8 mouse cellular contexts compared by ENCODE assay signal in the genomic region with DNA sequence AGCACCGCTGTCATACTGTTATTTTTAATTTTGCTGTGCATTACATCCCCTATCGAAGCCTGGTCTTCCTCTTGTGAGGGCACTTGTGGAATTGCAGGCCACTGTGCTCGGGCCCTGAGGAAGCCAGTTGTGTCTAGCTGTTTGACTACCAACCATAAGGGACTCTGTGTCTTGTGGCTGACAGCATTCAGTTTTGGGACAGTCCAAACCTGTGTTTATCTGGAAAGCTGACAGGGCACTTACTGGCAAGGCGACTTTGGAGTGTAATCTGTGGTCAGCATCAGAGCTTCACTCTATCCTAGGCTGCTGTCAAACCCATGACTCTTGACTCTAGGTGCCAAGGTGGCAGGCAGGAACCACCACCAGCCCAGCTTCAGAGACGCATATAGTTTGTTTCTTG. TPM values are rescaled to one million over a fixed set of nuclear protein-coding genes. Genes with fewer than 3 reads are reported as not detected.
DNase-seq lines count a peak whose midpoint lies in the region; ATAC-seq and TF ChIP-seq lines count a peak whose summit lies in the region.

No protein-coding gene starts in this region.

- no peaks in the 10 kb centered on the region; the same call in 1 of the 2 replicates for H3K36me3 ChIP-seq in heart, adult 2 months (ENCODE audit: control insufficient read depth, insufficient read depth, low read length)
- H3K36me3 ChIP-seq in neural tube, embryonic 12.5 days, result peaks cover 15% of the 10 kb centered on the region
- peaks cover 13% of the 10 kb centered on the region; the same call in 1 of the 2 replicates for H3K36me3 ChIP-seq in liver, embryonic 11.5 days (ENCODE audit: control insufficient read depth, insufficient read depth, low read length)
- H3K36me3 ChIP-seq in stomach, embryonic 16.5 days (ENCODE audit: control insufficient read depth, insufficient read depth, low read length), result 0 out of 2 replicates have a peak, but pooled peaks cover 6% of the 10 kb centered on the region

- no peak for TF ChIP-seq EP300 in heart, adult 2 months (IDR thresholded peaks at IDR 0.05; ENCODE audit: insufficient read depth, low read depth, low read length)

- WGBS in heart, adult 2 months, result 42% methylated on average over 5 of the region's 5 CpGs
- 89% methylated on average over 5 of the region's 5 CpGs for WGBS in neural tube, embryonic 12.5 days
- WGBS in liver, embryonic 11.5 days, result 71% methylated on average over 5 of the region's 5 CpGs
- WGBS in stomach, embryonic 16.5 days, result 68% methylated on average over 5 of the region's 5 CpGs

- no peak for DNase-seq in heart, adult 2 months
- no peak for DNase-seq in heart, adult 8-10 months (ENCODE audit: low spot score)
- DNase-seq in neural tube, embryonic 10.5 days (ENCODE audit: extremely low spot score, low spot score), result no peak
- no peak for DNase-seq in liver, embryonic 11.5 days (ENCODE audit: low spot score)
- no peak for DNase-seq in spleen, postnatal 36 days (ENCODE audit: low spot score in 2 of 2)
- DNase-seq in cerebellum, postnatal 36 days, result no peak

- TF ChIP-seq CTCF in heart, adult 2 months (IDR thresholded peaks at IDR 0.05), result peak; percentile 14; the same call in 1 of the 2 replicates

- peaks cover 29% of the 10 kb centered on the region for H3K4me1 ChIP-seq in heart, adult 2 months (ENCODE audit: control insufficient read depth, insufficient read depth, low read length)
- H3K4me1 ChIP-seq in neural tube, embryonic 12.5 days, result peaks cover 26% of the 10 kb centered on the region
- H3K4me1 ChIP-seq in liver, embryonic 11.5 days (replicated peaks; ENCODE audit: control insufficient read depth, insufficient read depth, low read length), result peaks cover 56% of the 10 kb centered on the region
- H3K4me1 ChIP-seq in stomach, embryonic 16.5 days (ENCODE audit: control insufficient read depth, insufficient read depth, low read length), result peaks cover 29% of the 10 kb centered on the region

- no peaks in the 10 kb centered on the region for H3K9me3 ChIP-seq in neural tube, embryonic 12.5 days
- H3K9me3 ChIP-seq in liver, embryonic 11.5 days (ENCODE audit: control insufficient read depth, low read length), result no peaks in the 10 kb centered on the region
- no peaks in the 10 kb centered on the region for H3K9me3 ChIP-seq in stomach, embryonic 16.5 days (replicated peaks; ENCODE audit: control insufficient read depth, low read length)

- TF ChIP-seq POLR2A in heart, adult 2 months (IDR thresholded peaks at IDR 0.05; ENCODE audit: insufficient read depth, low read depth, low read length), result no peak

- no peaks in the 10 kb centered on the region for H3K27me3 ChIP-seq in heart, adult 2 months (ENCODE audit: control insufficient read depth, insufficient read depth, low read length)
- no peaks in the 10 kb centered on the region for H3K27me3 ChIP-seq in neural tube, embryonic 12.5 days (replicated peaks)
- no peaks in the 10 kb centered on the region for H3K27me3 ChIP-seq in liver, embryonic 11.5 days (replicated peaks; ENCODE audit: control insufficient read depth, insufficient read depth, low read length)
- H3K27me3 ChIP-seq in stomach, embryonic 16.5 days (ENCODE audit: control insufficient read depth, insufficient read depth, low read length), result no peaks in the 10 kb centered on the region

- peak overlapping the region; percentile 81 for H3K4me2 ChIP-seq in neural tube, embryonic 12.5 days (replicated peaks)
- peak overlapping the region; percentile 93 for H3K4me2 ChIP-seq in liver, embryonic 11.5 days
- peak overlapping the region; percentile 97 for H3K4me2 ChIP-seq in stomach, embryonic 16.5 days (ENCODE audit: low read depth, low read length)

- no peak for ATAC-seq in neural tube, embryonic 12.5 days (ENCODE audit: low FRiP score, low read depth)
- ATAC-seq in liver, embryonic 11.5 days (replicated peaks; ENCODE audit: low FRiP score), result no peak
- ATAC-seq in stomach, embryonic 16.5 days (ENCODE audit: insufficient read depth, low FRiP score), result no peak

- H3K9ac ChIP-seq in heart, adult 2 months (ENCODE audit: low read depth, low read length), result no peak overlapping the region; the same call in 1 of the 2 replicates
- H3K9ac ChIP-seq in neural tube, embryonic 12.5 days, result no peak overlapping the region; the same call in 1 of the 2 replicates
- H3K9ac ChIP-seq in liver, embryonic 11.5 days (ENCODE audit: low read depth, low read length), result peak overlapping the region; percentile 84; the same call in 1 of the 2 replicates
- peak overlapping the region; percentile 90 for H3K9ac ChIP-seq in stomach, embryonic 16.5 days (ENCODE audit: low read length)

- H3K27ac ChIP-seq in heart, adult 2 months, result peak overlapping the region; percentile 93
- no peak overlapping the region for H3K27ac ChIP-seq in neural tube, embryonic 12.5 days
- no peak overlapping the region for H3K27ac ChIP-seq in liver, embryonic 11.5 days (ENCODE audit: low read depth, low read length)
- peak overlapping the region; percentile 95; the same call in 1 of the 2 replicates for H3K27ac ChIP-seq in stomach, embryonic 16.5 days (ENCODE audit: low read length)

- intact Hi-C loops in heart, adult 2 months (cut with DNase I), result loop anchor here (10.0 kb wide), 1 partner anchor 54 kb away; a partner anchor contains a TSS

- H3K79me2 ChIP-seq in heart, adult 2 months (replicated peaks; ENCODE audit: control insufficient read depth, insufficient read depth, low read length), result peaks cover 3% of the 10 kb centered on the region

- H3K4me3 ChIP-seq in heart, adult 2 months, result no peak overlapping the region
- H3K4me3 ChIP-seq in neural tube, embryonic 12.5 days, result no peak overlapping the region
- H3K4me3 ChIP-seq in liver, embryonic 11.5 days (ENCODE audit: low read depth, low read length), result peak overlapping the region; percentile 78; the same call in 1 of the 2 replicates
- H3K4me3 ChIP-seq in stomach, embryonic 16.5 days (replicated peaks; ENCODE audit: low read length), result peak overlapping the region; percentile 91

RNA-seq across cellular contexts. Expression of a gene that starts 1.8 kb away (rescaled TPM):
- 10 to 100 TPM in 1 of 2 experiments, 1 to 10 TPM in 1; 9.6 to 12.0 TPM for total RNA-seq in heart, adult 2 months (2021)
- polyA plus RNA-seq in heart, adult 2 months (2012; rRNA removed), result 12.7 and 13.8 TPM in 2 replicates
- 10 to 100 TPM in 3 of 4 experiments, 1 to 10 TPM in 1; 9.3 to 12.4 (median 10.6) TPM for total RNA-seq in heart, adult 8-10 months (2022)
- polyA plus RNA-seq in neural tube, embryonic 12.5 days (2016; fragmentation: Nextera tagmentation; extraction: Ambion mirVana), result 17.8 and 19.5 TPM in 2 replicates
- 20.3 and 20.7 TPM in 2 replicates for polyA plus RNA-seq in liver, embryonic 11.5 days (2014; fragmentation: Nextera tagmentation; extraction: Ambion mirVana)
- polyA plus RNA-seq in stomach, embryonic 16.5 days (2015; fragmentation: Nextera tagmentation; extraction: Ambion mirVana), result 18.6 and 20.5 TPM in 2 replicates

RNA-seq across cellular contexts. Expression of a gene that starts 13.3 kb away (rescaled TPM):
- total RNA-seq in heart, adult 2 months (2021), result 10 to 100 TPM; 80.4 to 99.4 TPM
- 111 and 121 TPM in 2 replicates for polyA plus RNA-seq in heart, adult 2 months (2012; rRNA removed)
- 100 to 1,000 TPM in 3 of 4 experiments, 10 to 100 TPM in 1; 97.9 to 114 (median 103) TPM for total RNA-seq in heart, adult 8-10 months (2022)
- polyA plus RNA-seq in neural tube, embryonic 12.5 days (2016; fragmentation: Nextera tagmentation; extraction: Ambion mirVana), result 45.5 and 50.3 TPM in 2 replicates
- polyA plus RNA-seq in liver, embryonic 11.5 days (2014; fragmentation: Nextera tagmentation; extraction: Ambion mirVana), result 68.8 and 75.2 TPM in 2 replicates
- polyA plus RNA-seq in stomach, embryonic 16.5 days (2015; fragmentation: Nextera tagmentation; extraction: Ambion mirVana), result 53.6 and 53.9 TPM in 2 replicates

RNA-seq across cellular contexts. Expression of a gene that starts 13.6 kb away (rescaled TPM):
- total RNA-seq in heart, adult 2 months (2021), result 100 to 1,000 TPM; 116 to 135 TPM
- 179 and 201 TPM in 2 replicates for polyA plus RNA-seq in heart, adult 2 months (2012; rRNA removed)
- 100 to 1,000 TPM; 135 to 145 (median 137) TPM for total RNA-seq in heart, adult 8-10 months (2022)
- polyA plus RNA-seq in neural tube, embryonic 12.5 days (2016; fragmentation: Nextera tagmentation; extraction: Ambion mirVana), result 349 and 353 TPM in 2 replicates
- polyA plus RNA-seq in liver, embryonic 11.5 days (2014; fragmentation: Nextera tagmentation; extraction: Ambion mirVana), result 261 and 285 TPM in 2 replicates
- 291 and 298 TPM in 2 replicates for polyA plus RNA-seq in stomach, embryonic 16.5 days (2015; fragmentation: Nextera tagmentation; extraction: Ambion mirVana)

RNA-seq across cellular contexts. Expression of a gene that starts 30.5 kb away (rescaled TPM):
- 1,000 to 10,000 TPM; 1,480 to 1,595 TPM for total RNA-seq in heart, adult 2 months (2021)
- 439 and 626 TPM in 2 replicates for polyA plus RNA-seq in heart, adult 2 months (2012; rRNA removed)
- total RNA-seq in heart, adult 8-10 months (2022), result 1,000 to 10,000 TPM; 1,436 to 1,703 (median 1,558) TPM
- 766 and 781 TPM in 2 replicates for polyA plus RNA-seq in neural tube, embryonic 12.5 days (2016; fragmentation: Nextera tagmentation; extraction: Ambion mirVana)
- 1,024 and 1,077 TPM in 2 replicates for polyA plus RNA-seq in liver, embryonic 11.5 days (2014; fragmentation: Nextera tagmentation; extraction: Ambion mirVana)
- polyA plus RNA-seq in stomach, embryonic 16.5 days (2015; fragmentation: Nextera tagmentation; extraction: Ambion mirVana), result 719 and 930 TPM in 2 replicates

RNA-seq across cellular contexts. Expression of a gene that starts 34.5 kb away (rescaled TPM):
- 100 to 1,000 TPM; 111 to 118 TPM for total RNA-seq in heart, adult 2 months (2021)
- polyA plus RNA-seq in heart, adult 2 months (2012; rRNA removed), result 129 and 145 TPM in 2 replicates
- 100 to 1,000 TPM; 118 to 133 (median 124) TPM for total RNA-seq in heart, adult 8-10 months (2022)
- 123 and 135 TPM in 2 replicates for polyA plus RNA-seq in neural tube, embryonic 12.5 days (2016; fragmentation: Nextera tagmentation; extraction: Ambion mirVana)
- 113 and 120 TPM in 2 replicates for polyA plus RNA-seq in liver, embryonic 11.5 days (2014; fragmentation: Nextera tagmentation; extraction: Ambion mirVana)
- polyA plus RNA-seq in stomach, embryonic 16.5 days (2015; fragmentation: Nextera tagmentation; extraction: Ambion mirVana), result 118 and 125 TPM in 2 replicates

Comparison
In these comparisons a context has a peak if more than half of its experiments do, and no peak if none do; other contexts are left out.
1. H3K27ac ChIP-seq: peak in heart, adult 2 months (single experiment) and stomach, embryonic 16.5 days (single experiment); none in neural tube, embryonic 12.5 days (single experiment) and liver, embryonic 11.5 days (single experiment).
2. H3K4me3 ChIP-seq: peak in liver, embryonic 11.5 days (single experiment) and stomach, embryonic 16.5 days (single experiment); none in heart, adult 2 months (single experiment) and neural tube, embryonic 12.5 days (single experiment).
3. H3K9ac ChIP-seq: peak in liver, embryonic 11.5 days (single experiment) and stomach, embryonic 16.5 days (single experiment); none in heart, adult 2 months (single experiment) and neural tube, embryonic 12.5 days (single experiment).
4. Peak in every context shown above with its lines, with median percentiles within 50 percentile points of each other: H3K4me2 ChIP-seq.